Mouse (Mus musculus) brain, embryonic 14.5 days (tissue): ENCODE data around the gene Nyap1.

Source experiments
- CTCF ChIP-seq: fragments of 200-500 bp; IDR thresholded peaks from 2 replicates; pipeline ENCODE4 v1.5.1; 2012; ENCODE audit warnings: inconsistent platforms, mild to moderate bottlenecking, moderate library complexity, borderline replicate concordance; ENCODE audit not compliant: insufficient read depth, insufficient read length; ENCODE audit errors: extremely low read depth
- POLR2A ChIP-seq: fragments of 200-500 bp; IDR thresholded peaks from 2 replicates; pipeline ENCODE4 v1.6.1; 2012; ENCODE audit warnings: mild to moderate bottlenecking, inconsistent platforms, borderline replicate concordance; ENCODE audit not compliant: poor library complexity, insufficient read depth, insufficient read length, severe bottlenecking; ENCODE audit errors: extremely low read depth

DNA sequence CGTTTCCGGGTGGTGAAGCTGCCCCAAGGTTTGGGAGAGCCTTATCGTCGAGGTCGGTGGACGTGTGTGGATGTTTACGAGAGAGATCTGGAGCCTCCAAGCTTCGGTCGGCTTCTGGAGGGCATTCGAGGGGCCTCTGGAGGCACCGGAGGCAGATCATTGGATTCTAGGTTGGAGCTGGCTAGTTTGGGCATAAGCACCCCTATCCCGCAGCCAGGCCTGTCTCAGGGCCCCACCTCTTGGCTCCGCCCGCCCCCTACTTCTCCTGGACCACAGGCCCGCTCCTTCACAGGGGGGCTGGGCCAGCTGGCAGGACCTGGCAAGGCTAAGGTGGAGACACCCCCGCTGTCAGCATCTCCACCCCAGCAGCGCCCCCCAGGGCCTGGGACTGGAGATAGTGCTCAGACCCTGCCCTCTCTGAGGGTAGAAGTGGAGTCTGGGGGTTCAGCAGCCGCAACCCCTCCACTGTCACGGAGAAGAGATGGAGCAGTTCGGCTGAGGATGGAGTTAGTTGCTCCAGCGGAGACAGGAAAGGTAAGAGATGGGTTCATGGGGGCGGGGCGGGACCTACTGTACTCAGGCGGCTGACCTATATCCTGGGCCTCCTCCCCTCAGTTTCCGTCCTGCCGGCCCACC lies 6.0 kb upstream of the Nyap1 start:
- no peak for TF ChIP-seq CTCF
- no peak for TF ChIP-seq POLR2A
